Mouse (Mus musculus) olfactory bulb, adult 2 months (tissue): Measurements from ENCODE around the gene Crcp. TPM values are rescaled to one million over a fixed set of nuclear protein-coding genes. Genes with fewer than 3 reads are reported as not detected.

Experiments used
- H3K27ac ChIP-seq: fragments of 200-500 bp; 2 replicates; pipeline ENCODE4 v1.5.1; 2012; ENCODE audit warnings: low read depth, low read length; ENCODE audit not compliant: insufficient read depth
- H3K4me1 ChIP-seq: fragments of 200-500 bp; 2 replicates; pipeline ENCODE4 v1.6.1; 2012; ENCODE audit warnings: low read length; ENCODE audit not compliant: control insufficient read depth, insufficient read depth
- H3K4me3 ChIP-seq: fragments of 200-500 bp; 2 replicates; pipeline ENCODE4 v1.5.1; 2012; ENCODE audit warnings: mild to moderate bottlenecking, low read depth, low read length, moderate library complexity; ENCODE audit not compliant: insufficient read depth
- CTCF ChIP-seq: fragments of 200-500 bp; IDR thresholded peaks from 2 replicates; pipeline ENCODE4 v1.5.1; 2012; ENCODE audit warnings: low read depth, mild to moderate bottlenecking, low read length, moderate library complexity; ENCODE audit not compliant: insufficient read depth
- POLR2A ChIP-seq: fragments of 200-500 bp; IDR thresholded peaks from 2 replicates; pipeline ENCODE4 v1.6.1; 2012; ENCODE audit warnings: mild to moderate bottlenecking, low read depth, low read length, moderate library complexity; ENCODE audit not compliant: insufficient read depth
- WGBS: fragments of 180-500 bp; shearing (Covaris S2); methylation state at CpG from one replicate; pipeline ENCODE4 v1.1.7; 2018; 5-methylcytosine and 5-hydroxymethylcytosine counted together
- polyA plus RNA-seq: library from polyadenylated mRNA; stranded (reverse); fragments of >200 nt; gene quantifications from 2 replicates; pipeline ENCODE4 v1.2.4, GENCODE M21; 2012; ENCODE audit warnings: low replicate concordance; ENCODE audit not compliant: missing spikeins, insufficient read depth, insufficient read length

Crcp gene
- polyA plus RNA-seq, 1 experiment: not detected

DNA sequence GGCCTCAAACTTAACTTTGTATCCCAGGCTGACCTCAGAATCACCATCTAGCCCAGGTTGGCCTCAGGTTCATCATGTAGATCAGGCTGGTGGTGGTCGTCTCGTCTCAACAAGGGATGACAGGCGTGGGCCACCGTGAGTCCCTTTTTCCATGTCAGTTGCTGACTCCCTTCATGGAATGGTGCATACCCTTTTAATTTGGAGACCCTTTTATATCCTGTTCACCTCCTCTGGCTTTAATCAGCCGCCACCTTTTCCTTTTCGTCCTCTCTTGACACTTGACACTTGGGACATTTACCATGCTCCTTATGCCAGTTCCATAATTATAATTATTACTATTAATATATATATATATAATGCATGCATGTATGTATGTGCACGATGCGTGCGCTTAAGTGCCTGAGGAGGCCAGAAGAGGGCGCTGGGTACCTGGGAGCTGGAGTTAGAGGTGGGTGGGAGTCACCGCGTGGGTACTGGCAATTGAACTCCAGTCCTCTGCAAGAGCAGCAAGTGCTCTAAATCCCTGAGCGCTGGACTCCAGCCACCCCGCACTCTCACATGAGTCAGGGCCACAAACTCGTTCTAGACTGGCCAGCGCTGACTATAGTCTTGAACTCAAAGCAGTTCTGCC, 51.1 kb downstream of the Crcp start:
- whole genome bisulfite sequencing: 77% methylated on average over 16 of the region's 16 CpGs
- Histone ChIP-seq H3K27ac (no peak overlapping the region), H3K4me1 (peaks cover 14% of the 10 kb centered on the region), H3K4me3 (peak overlapping the region; percentile 90)
- TF ChIP-seq POLR2A (no peak), CTCF (no peak)

DNA sequence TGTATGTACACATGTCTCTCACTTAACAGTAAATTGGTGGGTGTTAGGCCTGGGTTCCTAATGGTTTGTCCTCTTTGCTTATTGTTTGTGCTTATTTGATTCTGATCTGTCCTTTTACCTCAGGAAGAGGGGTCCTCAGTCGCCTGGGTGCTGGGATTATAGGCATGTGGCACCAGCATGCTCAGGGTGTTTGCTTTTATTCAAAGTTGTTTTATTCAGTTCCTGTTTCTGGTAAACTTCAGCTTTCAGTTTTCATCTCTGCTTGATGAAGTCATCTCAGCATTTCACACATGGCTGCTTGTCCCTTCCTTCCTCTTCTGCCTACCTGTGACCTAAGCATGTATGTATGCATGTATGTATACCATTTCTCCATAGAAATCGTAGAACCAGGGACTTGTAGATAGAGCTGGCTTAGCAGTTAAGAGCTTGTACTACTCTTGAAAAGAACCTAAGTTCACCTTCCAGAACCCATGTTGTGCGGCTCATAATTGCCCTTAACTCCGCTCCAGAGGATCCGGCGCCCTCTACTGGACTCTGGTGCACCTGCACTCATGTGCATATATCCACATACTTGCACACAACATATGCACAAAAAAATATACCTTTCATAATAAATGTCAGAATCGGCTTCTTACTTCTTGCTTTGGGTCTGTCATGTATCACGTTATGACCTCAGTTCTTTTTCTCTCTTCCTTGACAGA, 52.2 kb downstream of the Crcp start:
- Histone ChIP-seq H3K4me1 (peaks cover 14% of the 10 kb centered on the region), H3K4me3 (no peak overlapping the region), H3K27ac (no peak overlapping the region)
- WGBS: 97% methylated on average over 8 of the region's 8 CpGs
- TF ChIP-seq CTCF: no peak

DNA sequence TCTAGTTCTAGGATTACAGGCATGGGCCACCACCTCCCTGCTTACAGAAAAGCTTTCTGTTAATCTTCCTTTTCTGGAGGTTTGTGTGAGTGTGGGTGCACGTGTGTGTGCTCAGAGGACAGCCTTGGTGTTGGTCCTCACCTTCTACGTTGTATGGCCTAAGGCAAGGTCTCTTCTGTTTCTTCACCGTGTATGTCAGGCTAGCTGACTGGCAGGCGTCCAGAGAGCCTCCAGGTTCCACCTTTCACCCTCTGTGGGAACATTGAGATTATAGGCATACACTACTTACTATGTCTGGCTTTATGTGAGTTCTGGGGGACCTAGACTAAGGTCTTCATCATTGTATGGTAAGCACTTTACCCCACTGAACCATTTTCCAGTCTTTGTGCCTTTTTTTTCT, 53.3 kb downstream of the Crcp start:
- TF ChIP-seq CTCF (no peak), POLR2A (no peak)
- WGBS: 78% methylated on average over 4 of the region's 4 CpGs
- Histone ChIP-seq H3K4me1 (peaks cover 14% of the 10 kb centered on the region), H3K4me3 (no peak overlapping the region), H3K27ac (no peak overlapping the region)

DNA sequence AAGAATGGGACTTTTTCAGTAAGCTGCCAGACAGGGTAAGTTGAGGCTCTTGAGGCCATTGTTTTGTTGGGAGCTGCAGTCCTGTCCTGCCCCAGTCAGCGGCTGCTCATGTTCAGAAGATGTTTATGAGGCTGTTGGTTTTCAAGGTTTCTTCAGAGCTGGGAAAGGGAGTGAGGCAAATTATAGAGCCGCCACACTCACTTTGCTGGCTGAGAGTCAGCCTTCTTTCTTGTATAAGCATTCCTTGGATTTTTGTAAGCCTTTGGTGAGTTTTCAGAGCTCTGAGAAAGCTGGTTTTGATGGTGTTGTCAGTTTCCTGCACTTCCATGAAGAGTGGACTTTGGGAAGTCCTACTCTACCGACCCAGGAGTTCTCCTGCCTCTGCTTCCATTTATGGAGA, 55.2 kb downstream of the Crcp start:
- Histone ChIP-seq H3K4me3 (no peak overlapping the region), H3K4me1 (peaks cover 17% of the 10 kb centered on the region), H3K27ac (no peak overlapping the region)
- 80% methylated on average over 3 of the region's 3 CpGs for WGBS
- TF ChIP-seq CTCF (no peak), POLR2A (no peak)

DNA sequence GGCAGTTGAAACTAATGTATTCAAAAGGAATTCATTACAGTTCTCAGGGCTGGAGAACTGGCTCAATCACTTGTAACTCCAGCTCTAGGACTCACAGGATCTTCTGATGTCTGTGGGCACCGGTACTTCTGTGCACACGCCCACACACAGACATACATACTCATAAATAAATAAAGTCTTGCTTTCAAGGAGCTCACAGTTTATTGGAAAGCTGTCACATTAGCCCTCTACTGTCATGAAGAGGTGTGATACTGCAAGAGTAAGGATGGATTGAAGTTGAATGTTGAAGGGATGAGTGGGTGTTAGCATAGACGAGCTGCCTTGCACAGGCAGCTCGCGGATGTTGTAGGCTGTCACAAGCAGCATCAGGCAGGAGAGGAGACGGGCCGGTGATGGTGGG, 58.9 kb downstream of the Crcp start:
- Histone ChIP-seq H3K4me3 (no peak overlapping the region), H3K4me1 (peaks cover 23% of the 10 kb centered on the region), H3K27ac (0 out of 2 replicates have a peak overlapping the region, but pooled peaks have one; percentile 84)
- no peak for TF ChIP-seq CTCF
- TF ChIP-seq POLR2A: no peak
- 72% methylated on average over 7 of the region's 7 CpGs for WGBS

DNA sequence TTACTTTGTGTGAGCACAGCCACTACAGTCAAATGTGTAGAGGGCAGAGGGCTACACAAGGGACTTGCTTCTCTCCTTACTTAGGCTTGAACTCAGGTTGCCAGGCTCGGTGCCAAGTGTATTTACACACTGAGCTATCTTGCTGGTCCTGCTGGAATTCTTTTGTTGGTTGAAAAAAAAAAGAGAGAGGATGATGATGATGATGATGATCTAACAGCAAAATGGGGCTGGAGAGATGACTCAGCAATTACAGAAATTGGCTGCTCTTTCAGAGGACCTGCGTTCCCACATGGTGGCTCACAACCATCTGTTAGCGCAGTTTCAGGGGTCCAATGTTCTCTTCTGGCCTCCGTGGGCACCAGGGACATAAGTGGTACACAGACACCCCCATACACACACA, 59.5 kb downstream of the Crcp start:
- WGBS: 68% methylated on average over 4 of the region's 4 CpGs
- no peak overlapping the region for H3K4me3 ChIP-seq
- H3K27ac ChIP-seq: peak overlapping the region; percentile 84; the same call in 1 of the 2 replicates
- H3K4me1 ChIP-seq: peaks cover 20% of the 10 kb centered on the region
- TF ChIP-seq CTCF (no peak), POLR2A (no peak)

DNA sequence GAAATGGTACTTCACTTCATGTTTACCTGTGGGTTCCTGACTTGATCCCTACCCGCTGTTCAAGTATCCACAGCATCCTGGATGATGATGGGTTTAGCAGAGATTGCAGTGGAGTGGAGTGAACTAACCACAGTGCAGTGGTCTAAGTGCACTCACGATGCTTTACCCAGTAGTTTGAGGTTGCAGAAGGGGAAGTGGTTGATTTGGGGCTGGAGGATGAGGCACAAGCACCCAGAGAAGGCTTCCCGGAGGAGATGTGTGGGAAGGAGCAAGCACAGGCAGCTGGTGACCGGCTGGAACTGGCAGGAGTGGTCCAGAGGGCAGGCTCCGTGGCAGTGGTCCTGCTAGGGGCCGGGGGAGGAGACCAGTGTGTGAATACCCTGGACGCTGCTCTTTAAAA, 60.1 kb downstream of the Crcp start:
- WGBS: 54% methylated on average over 7 of the region's 7 CpGs
- no peak for TF ChIP-seq POLR2A
- TF ChIP-seq CTCF: no peak
- Histone ChIP-seq H3K4me1 (peaks cover 19% of the 10 kb centered on the region), H3K4me3 (no peak overlapping the region), H3K27ac (peak overlapping the region; percentile 84)

DNA sequence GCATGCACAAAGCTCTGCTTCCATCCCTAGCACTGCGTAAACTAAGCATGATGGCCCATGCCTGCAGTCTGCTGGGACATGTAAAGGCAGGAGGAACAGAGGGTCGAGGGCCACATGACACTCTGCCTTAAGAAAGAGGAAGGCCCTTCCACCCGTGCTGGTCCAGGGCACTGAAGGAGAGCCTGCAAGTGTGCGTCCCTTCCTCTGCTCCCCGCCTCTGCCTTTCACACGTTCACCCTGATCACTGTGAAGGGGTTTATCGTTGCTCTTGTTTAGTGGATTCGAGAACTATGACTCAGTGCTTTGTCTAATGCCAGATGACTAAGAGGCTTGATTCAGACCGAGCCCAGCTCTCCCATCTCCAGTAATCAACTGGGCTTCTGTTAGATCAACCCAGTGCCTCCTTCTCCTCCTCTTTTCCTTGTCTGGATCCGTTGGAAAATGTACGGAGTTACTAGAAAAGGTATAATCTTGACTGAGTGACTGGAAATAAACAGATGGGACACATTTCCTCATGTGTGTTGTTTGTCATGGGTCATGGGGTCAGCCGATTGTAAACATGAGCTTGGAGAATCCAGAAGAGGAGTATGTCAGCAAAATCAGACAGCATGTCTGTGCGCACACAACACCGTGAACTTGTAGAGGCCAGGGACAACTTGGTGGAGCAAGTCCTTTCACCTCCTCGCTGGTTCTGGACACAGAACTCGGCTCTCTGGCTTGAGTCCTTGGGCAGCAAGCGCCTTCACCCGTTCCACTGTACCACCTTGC, 60.7 kb downstream of the Crcp start:
- peak overlapping the region; percentile 84 for H3K27ac ChIP-seq
- peaks cover 18% of the 10 kb centered on the region for H3K4me1 ChIP-seq
- WGBS: 47% methylated on average over 18 of the region's 18 CpGs
- TF ChIP-seq CTCF (no peak), POLR2A (no peak)
- no peak overlapping the region for H3K4me3 ChIP-seq

DNA sequence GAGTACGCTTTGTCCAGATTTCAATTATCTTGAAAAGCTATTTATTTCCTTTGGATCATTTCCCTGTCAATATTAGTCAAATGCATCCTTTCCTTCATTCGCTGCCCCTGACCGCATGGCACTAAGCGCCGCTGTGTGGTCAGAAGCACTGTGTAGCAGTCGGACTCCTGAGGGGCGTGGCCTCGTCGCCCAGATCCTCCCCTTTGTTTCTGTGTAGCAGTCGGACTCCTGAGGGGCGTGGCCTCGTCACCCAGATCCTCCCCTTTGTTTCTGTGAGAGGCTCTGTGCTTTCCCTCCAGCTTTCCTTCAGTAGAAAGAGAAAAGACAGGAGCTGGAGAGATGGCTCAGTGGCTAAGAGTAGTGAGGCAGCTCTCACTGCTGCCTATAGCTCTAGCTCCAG, 67.7 kb downstream of the Crcp start:
- WGBS: 41% methylated on average over 12 of the region's 12 CpGs
- TF ChIP-seq POLR2A (no peak), CTCF (no peak)

More for the DNA sequence above, 67.7 kb downstream of the Crcp start:
- no peak overlapping the region for H3K4me3 ChIP-seq
- peaks cover 2% of the 10 kb centered on the region; the same call in 1 of the 2 replicates for H3K4me1 ChIP-seq
- no peak overlapping the region for H3K27ac ChIP-seq
